Mouse (Mus musculus) adrenal gland, adult 18-20 months (tissue): ENCODE measurements at regions not wholly inside any gene's neighbourhood (a gene's known extent, or its start where the extent isn't known, plus 50 kb on each side); places are given as distances from the start of the nearest gene placed in this dataset.

ENCODE experiments used
- DNase-seq, 2 experiments: peaks; one replicate each; pipeline ENCODE4 v3.0.0; 2021 to 2022; ENCODE audit warnings: low spot score in 2 of 2

GRCm38 (mm10) chr16:93193921-93194481 lies 368.1 kb upstream of the Runx1 start:
- no peak for DNase-seq

GRCm38 (mm10) chr16:93193263-93193662 lies 367.3 kb upstream of the Runx1 start:
- no peak for DNase-seq

- DNase-seq, result no peak
Measured at GRCm38 (mm10) chr16:93192651-93193173, 366.8 kb upstream of the Runx1 start.

GRCm38 (mm10) chr16:93191174-93191573 lies 365.2 kb upstream of the Runx1 start:
- no peak for DNase-seq

- DNase-seq, result no peak
Measured at GRCm38 (mm10) chr16:93190301-93190700, 364.4 kb upstream of the Runx1 start.

GRCm38 (mm10) chr16:93189875-93190274 lies 363.9 kb upstream of the Runx1 start:
- DNase-seq, result no peak

GRCm38 (mm10) chr16:93189412-93189811 lies 363.5 kb upstream of the Runx1 start:
- DNase-seq, result no peak

- DNase-seq, result no peak
Measured at GRCm38 (mm10) chr16:93186554-93186953, 360.6 kb upstream of the Runx1 start.

GRCm38 (mm10) chr16:93182656-93183055 lies 356.7 kb upstream of the Runx1 start:
- no peak for DNase-seq

- DNase-seq, result no peak
Measured at GRCm38 (mm10) chr16:93181497-93181896, 355.5 kb upstream of the Runx1 start.

- DNase-seq, result no peak
Measured at GRCm38 (mm10) chr16:93180213-93180612, 354.3 kb upstream of the Runx1 start.

- DNase-seq, result no peak
Measured at GRCm38 (mm10) chr16:93166667-93167066, 340.7 kb upstream of the Runx1 start.

- no peak for DNase-seq
Measured at GRCm38 (mm10) chr16:93158526-93159226, 332.7 kb upstream of the Runx1 start.

GRCm38 (mm10) chr16:93153545-93154329 lies 327.8 kb upstream of the Runx1 start:
- DNase-seq, result no peak

GRCm38 (mm10) chr16:93152765-93153489 lies 327.0 kb upstream of the Runx1 start:
- DNase-seq, result no peak

GRCm38 (mm10) chr16:93152057-93152456 lies 326.1 kb upstream of the Runx1 start:
- DNase-seq, result no peak

GRCm38 (mm10) chr16:93151652-93152051 lies 325.7 kb upstream of the Runx1 start:
- no peak for DNase-seq

- DNase-seq, result no peak
Measured at GRCm38 (mm10) chr16:93150451-93150850, 324.5 kb upstream of the Runx1 start.

GRCm38 (mm10) chr16:93147525-93148222 lies 321.7 kb upstream of the Runx1 start:
- DNase-seq, result no peak

GRCm38 (mm10) chr16:93146812-93147211 lies 320.9 kb upstream of the Runx1 start:
- DNase-seq, result no peak

- DNase-seq, result no peak
Measured at GRCm38 (mm10) chr16:93145617-93146016, 319.7 kb upstream of the Runx1 start.
